Mouse (Mus musculus) CD4-positive, CD25-positive, alpha-beta regulatory T cell, adult 2 months (primary cell): ENCODE data around the gene Lgals12.
A peak's percentile ranks its signal among the peaks of the same experiment; 100 is the strongest.

Source experiments
- DNase-seq: peaks from one replicate; pipeline ENCODE4 v3.0.0-alpha.2; 2012; ENCODE audit warnings: low read depth, low spot score

The Lgals12 gene

DNA sequence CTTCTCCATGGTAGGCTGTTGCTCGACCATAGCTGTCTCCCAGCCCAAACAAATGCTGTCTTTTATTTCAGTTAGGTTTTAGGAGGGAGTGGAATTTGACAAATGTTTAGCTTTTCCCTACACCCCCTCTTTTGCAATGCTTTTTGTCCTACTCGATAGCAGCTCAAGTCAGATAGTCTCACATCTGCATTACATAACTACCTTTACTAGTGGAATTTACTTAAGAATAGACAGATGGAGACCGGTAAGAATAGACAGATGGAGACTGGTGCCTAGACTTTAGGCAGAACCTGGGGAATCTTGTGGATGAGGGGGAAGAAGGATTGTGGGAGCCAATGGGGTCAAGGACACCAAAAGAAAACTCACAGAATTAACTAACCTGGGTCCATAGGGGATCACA lies 23.4 kb downstream of the Lgals12 start:
- DNase-seq = no peak

DNA sequence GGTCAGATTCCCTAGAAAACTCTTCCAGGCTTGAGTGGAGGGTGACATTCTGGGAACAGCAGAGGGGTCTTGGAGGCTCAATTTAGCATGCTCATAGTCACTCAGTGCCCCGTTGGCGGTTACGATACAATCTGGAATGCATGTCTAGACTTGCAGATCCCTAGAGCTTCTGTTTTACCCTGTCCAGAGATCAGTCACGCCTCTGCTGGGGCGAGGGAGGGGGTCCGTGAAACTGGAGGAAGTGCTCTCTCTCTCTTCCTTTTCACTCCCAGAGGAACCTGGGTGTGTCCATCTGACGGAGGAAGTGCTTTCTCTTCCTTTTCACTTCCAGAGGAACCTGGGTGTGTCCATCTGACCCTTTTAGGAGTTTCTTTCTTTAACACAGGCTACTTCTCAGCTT lies 23.9 kb downstream of the Lgals12 start:
- no peak for DNase-seq

GRCm38 (mm10) chr19:7581042-7581441 lies 26.0 kb downstream of the Lgals12 start:
- no peak for DNase-seq

GRCm38 (mm10) chr19:7577710-7578109 lies 29.3 kb downstream of the Lgals12 start:
- no peak for DNase-seq

GRCm38 (mm10) chr19:7576180-7576579 lies 30.8 kb downstream of the Lgals12 start:
- no peak for DNase-seq

DNA sequence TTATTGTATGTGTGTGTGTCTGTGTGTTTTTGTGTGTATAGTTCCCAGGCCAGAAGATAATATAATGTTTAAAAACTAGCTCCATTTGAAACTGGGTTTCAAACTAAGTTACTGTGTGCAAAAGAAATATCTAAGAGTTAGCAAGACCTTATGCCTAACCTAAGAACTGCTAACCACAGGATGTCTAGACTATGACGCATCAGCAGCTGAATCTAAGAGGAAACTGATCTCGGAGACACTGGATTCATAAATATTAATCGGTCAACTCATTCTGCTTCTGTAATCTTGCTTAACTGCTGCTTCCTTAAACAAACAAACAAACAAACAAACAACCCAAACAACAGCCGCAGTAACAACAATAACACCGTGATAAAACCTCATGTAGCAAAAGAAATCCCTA lies 37.3 kb downstream of the Lgals12 start:
- DNase-seq = peak; percentile 60

GRCm38 (mm10) chr19:7568364-7568763 lies 38.6 kb downstream of the Lgals12 start:
- no peak for DNase-seq

DNA sequence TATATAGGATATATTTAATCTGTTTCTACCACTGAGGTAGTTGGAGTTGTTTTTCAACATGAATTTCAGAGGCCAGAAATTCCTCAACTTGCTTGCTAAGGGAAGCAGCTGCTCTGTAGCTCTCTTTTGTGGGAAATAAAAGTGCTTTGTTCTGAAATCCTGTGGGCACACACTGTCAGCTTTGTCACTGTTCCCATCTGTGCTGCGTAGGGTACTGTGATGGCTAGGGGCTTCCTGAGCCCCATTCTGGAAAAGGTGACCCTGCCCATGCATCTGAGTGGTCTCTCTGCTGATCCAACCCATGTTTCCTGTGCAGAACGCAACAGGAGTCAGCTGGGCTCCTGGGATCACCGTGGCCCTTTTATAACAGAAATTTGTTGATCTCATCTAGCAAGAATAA lies 40.2 kb downstream of the Lgals12 start:
- no peak for DNase-seq

DNA sequence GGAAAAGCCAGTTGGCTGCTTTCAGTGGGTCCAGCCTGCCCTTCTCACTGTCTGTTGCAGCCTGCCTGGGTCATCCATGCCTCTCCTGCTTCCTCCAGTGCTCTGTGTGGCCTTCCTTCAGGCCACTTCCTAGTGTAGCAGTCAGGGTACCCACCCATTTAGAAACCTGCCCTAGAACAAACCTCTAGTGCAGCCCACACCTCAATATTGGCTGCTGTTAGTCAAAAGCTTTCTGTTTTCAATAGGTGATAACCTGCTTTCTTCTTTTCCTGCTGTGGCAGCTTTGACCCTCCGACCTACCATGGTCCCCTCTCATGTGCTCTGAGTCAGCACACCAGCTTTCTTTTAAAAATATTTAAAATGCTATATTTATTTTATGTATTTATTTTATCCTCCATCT lies 42.5 kb downstream of the Lgals12 start:
- no peak for DNase-seq

DNA sequence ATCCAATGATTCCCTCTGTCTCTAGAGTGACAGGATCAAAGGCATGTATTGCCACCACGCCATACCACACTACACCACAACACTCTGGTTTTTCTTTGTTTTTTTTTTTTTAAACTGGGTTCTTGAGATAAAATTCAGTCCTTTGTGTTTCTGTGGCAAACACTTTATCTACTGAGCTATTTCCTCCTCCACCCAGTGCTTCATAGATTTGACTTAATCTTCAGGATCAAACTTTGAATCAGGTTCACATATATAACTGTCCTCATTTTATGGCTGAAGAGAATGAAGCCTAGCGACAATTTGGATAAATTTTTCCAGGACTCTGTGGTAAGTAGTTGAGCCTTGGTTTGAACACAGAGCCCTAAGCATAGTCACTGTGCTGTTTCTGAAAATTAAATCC lies 43.3 kb downstream of the Lgals12 start:
- DNase-seq = no peak

DNA sequence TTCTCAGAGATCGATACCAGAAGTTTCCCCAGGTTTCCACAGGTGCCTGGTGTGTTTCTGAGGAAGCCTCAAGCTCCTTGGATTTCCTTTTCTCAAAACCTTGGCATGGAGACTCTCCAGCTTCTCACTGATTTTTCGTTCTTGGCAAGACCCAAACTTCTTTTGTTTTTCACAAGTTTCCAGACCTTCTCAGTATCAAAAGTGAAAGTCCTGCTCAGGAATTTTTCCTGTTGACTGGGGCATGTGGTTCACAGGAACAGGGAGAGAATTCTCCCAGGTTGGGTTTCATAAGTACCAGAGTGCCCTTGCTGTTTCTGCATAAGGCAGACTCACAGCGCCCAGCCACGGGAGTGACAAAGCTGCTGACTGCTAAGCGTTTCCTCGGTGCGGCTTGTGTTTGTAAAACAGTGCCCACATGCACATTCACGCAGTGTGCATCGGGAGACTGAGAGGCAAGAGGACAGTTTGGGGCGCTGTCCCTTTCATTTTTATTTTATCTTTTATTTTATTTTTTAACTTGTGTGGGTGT lies 44.3 kb downstream of the Lgals12 start:
- no peak for DNase-seq

DNA sequence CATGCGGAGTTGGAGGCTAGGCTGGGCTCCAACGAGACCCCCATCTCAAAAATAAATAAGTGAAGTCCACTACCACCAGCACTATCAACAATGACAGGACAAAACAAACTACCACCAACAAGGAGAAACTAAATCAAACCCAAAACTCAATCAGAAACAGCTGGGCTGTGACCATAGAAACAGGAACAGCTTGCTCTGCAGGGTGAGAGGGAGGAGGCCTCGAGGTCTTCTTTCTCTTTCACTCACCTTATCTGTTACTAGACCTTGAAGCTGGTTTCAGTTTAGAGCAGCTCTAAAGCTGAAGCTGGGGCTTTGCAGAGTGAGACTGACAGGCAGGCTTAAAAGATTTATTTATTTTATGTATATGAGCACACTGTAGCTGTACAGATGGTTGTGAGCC lies 45.5 kb downstream of the Lgals12 start:
- DNase-seq = peak; percentile 42

DNA sequence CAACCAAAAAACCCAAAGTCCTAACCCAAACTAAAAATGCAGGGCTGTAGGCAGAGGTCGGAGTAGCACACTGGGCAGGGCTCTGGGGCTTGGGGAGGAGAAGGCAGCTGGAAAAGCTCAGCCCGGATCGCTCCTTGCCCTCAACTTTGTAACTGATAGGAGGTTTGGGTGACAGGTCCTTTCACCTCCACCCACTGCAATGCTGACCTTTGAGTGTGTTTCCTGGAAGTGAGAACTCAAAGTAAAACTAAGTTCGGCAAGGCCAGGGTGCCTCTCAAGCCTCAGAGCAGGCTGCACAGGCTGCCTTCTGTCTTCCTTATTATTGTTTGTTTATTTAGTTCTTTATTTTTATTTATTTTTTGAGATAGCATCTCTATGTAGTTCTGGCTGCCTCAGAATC lies 47.0 kb downstream of the Lgals12 start:
- peak; percentile 20 for DNase-seq

DNA sequence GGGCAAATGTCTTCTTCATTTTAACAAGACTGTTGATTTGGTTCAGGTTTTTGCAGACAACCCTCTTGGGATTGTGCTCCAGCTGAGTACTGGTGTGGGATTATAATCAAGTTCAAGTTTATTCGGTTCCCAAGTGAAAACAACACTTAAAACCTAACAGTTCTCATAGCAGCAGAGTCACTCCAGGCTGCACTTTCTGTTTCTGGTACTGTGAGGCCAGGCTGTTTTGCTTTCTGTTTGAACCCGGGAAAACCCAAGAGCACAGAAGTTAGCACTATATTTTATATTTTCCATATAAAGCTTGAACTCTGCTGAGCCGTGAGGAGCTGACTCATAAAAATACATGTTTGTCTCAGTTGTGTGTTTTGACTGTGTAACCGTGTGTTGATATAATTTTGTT lies 48.3 kb downstream of the Lgals12 start:
- peak; percentile 60 for DNase-seq

- no peak for DNase-seq
These were observed 49.1 kb downstream of the Lgals12 start for GRCm38 (mm10) chr19:7557844-7558243.

GRCm38 (mm10) chr19:7557328-7557822 lies 49.6 kb downstream of the Lgals12 start, which contains the start of gene Pla2g16:
Gene Pla2g16 (plus strand): TSS chr19:7557459.
- DNase-seq = peak; percentile 75

- no peak for DNase-seq
These were observed 50.4 kb downstream of the Lgals12 start for GRCm38 (mm10) chr19:7556641-7557040.

- no peak for DNase-seq
These were observed 52.1 kb downstream of the Lgals12 start for GRCm38 (mm10) chr19:7554881-7555280.

GRCm38 (mm10) chr19:7553441-7553840 lies 53.6 kb downstream of the Lgals12 start:
- no peak for DNase-seq

DNA sequence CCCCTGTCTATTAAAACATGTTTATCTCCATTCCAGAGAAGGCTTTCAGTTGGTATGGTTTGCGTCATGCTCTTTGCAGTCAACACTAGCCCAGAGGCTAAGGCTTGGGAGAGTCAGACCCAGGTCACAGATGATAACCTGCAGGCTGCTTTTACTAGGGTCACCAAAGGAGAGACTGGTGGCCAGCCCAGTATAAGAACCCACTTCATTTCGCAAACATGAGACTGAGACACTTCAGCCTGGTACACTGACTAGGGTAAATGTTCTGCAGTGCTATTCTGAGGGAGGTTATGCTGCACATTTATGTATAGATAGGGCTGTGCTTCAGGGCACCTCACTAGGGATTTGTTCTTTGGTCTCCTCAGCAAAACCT lies 54.7 kb downstream of the Lgals12 start:
- no peak for DNase-seq

DNA sequence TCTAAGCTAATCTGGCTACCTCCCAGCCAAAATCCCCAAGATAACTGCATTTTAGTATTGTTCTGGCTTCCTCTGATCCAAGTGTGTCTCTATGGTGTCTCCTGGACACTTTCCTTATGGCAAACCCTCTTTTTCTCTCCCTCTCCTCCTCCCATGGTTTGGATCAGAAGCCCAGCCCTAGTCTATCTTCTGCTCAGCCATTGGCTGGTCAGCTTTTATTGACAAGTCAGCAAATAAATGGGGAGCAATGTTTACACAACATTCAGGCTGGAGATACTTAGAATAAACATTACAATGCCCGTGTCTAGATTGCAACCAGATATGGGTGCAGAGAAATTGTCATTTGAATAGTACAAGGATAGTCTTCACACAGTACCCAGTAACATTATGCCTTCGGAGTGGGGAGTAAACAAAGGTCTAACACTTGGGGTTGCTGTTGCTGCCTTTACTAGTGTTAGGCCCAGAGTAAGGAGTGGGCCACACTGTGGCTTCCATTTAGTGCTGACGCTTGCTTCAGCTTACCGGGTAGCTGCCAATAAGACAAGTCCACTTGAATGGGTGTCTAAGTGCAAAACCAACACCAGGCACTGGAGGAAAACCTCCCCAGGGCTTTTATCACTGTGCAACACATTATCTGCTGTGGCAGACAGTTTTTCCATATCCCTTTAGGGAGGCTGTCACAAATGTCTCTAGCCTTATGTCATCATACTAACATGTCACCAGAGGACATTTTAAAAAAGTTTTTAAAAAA lies 55.3 kb downstream of the Lgals12 start:
- no peak for DNase-seq

DNA sequence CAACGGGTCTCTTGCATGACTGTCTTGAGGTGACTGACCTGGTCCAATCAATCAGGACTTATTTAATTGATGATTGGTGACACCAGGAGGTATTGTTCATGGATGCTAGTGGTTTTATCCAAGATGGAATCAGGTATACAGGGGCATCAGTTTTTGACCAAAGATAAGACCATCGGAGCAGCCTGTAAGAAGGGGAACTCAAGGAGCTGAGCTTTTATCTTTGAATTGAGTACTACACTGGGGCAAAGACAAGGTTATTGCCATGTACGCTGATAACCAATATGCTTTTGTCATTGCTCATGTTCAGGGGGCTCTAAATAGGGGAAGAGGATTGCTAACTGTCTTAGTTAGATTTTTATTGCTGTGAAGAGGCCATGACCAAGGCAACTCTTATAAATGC lies 58.1 kb downstream of the Lgals12 start:
- DNase-seq = no peak
